In genomic region chr16:38651306-38651705, GRCm38 (mm10) we compare ENCODE assay signal across 12 mouse cellular contexts.
DNase-seq lines count a peak whose midpoint lies in the region; ATAC-seq and TF ChIP-seq lines count a peak whose summit lies in the region.
"Had no signal": no experiment of that assay in that cellular context is flagged by ENCODE, and none has a peak within 500 bp of the region (broad histone marks: within the 10 kb centered on the region; RNA-seq: fewer than 3 reads in every experiment).

No protein-coding gene starts in this region.

- ATAC-seq in heart, embryonic 13.5 days (ENCODE audit: extremely low read depth, insufficient number of reproducible peaks, low FRiP score, low TSS enrichment): no peak
- ATAC-seq in neural tube, embryonic 13.5 days (ENCODE audit: low read depth): no peak
- ATAC-seq: intestine, embryonic 16.5 days had no signal

- no peak for TF ChIP-seq CTCF in layer of hippocampus, adult 2 months (conservative IDR thresholded peaks at IDR 0.05)

- peak overlapping the region; percentile 43 for H3K4me2 ChIP-seq in heart, embryonic 13.5 days
- H3K4me2 ChIP-seq in neural tube, embryonic 13.5 days: no peak overlapping the region

- 69% methylated on average over 12 of the region's 12 CpGs for WGBS in heart, embryonic 13.5 days
- 87% methylated on average over 12 of the region's 12 CpGs for WGBS in neural tube, embryonic 13.5 days

- H3K27ac ChIP-seq in heart, embryonic 13.5 days (replicated peaks): peak overlapping the region; percentile 97
- peak overlapping the region; percentile 56 for H3K27ac ChIP-seq in layer of hippocampus, adult 2 months
- 0 out of 2 replicates have a peak overlapping the region, but pooled peaks have one; percentile 13 for H3K27ac ChIP-seq in neural tube, embryonic 13.5 days (replicated peaks)

- H3K4me1 ChIP-seq in heart, embryonic 13.5 days: peaks cover 80% of the 10 kb centered on the region
- H3K4me1 ChIP-seq in neural tube, embryonic 13.5 days (replicated peaks): peaks cover 8% of the 10 kb centered on the region

- intact Hi-C loops in heart, postnatal 14 days (cut with DNase I): no loop called here

- H3K36me3 ChIP-seq in heart, embryonic 13.5 days: no peaks in the 10 kb centered on the region
- H3K36me3 ChIP-seq in neural tube, embryonic 13.5 days: no peaks in the 10 kb centered on the region

- no peak overlapping the region for H3K4me3 ChIP-seq in heart, embryonic 13.5 days
- H3K4me3 ChIP-seq in layer of hippocampus, adult 2 months: no peak overlapping the region
- no peak overlapping the region for H3K4me3 ChIP-seq in neural tube, embryonic 13.5 days

- no peak for DNase-seq in heart, postnatal 14 days
- DNase-seq in layer of hippocampus, adult 2 months (ENCODE audit: low spot score in 2 of 2): no peak
- no peak for DNase-seq in layer of hippocampus, postnatal 10 days (ENCODE audit: low spot score in 2 of 2)
- DNase-seq in neural tube, embryonic 10.5 days (ENCODE audit: extremely low spot score, low spot score): no peak
- DNase-seq in thymus, postnatal 4 days: no peak
- DNase-seq: adrenal gland, postnatal 36 days; cerebellum, adult 11 months; left cerebral cortex, postnatal 4 days; right cerebral cortex, postnatal 14 days had no signal

- no peaks in the 10 kb centered on the region for H3K9me3 ChIP-seq in heart, embryonic 13.5 days
- H3K9me3 ChIP-seq in neural tube, embryonic 13.5 days: no peaks in the 10 kb centered on the region

- no peak overlapping the region for H3K9ac ChIP-seq in heart, embryonic 13.5 days
- H3K9ac ChIP-seq in neural tube, embryonic 13.5 days: no peak overlapping the region

- H3K27me3 ChIP-seq in heart, embryonic 13.5 days (replicated peaks): no peaks in the 10 kb centered on the region
- no peaks in the 10 kb centered on the region for H3K27me3 ChIP-seq in neural tube, embryonic 13.5 days

Comparison
In these comparisons a context has a peak if more than half of its experiments do, and no peak if none do; other contexts are left out.
1. H3K27ac ChIP-seq: peak in every context shown above with its lines; median percentile 97 in heart, embryonic 13.5 days; 56 in layer of hippocampus, adult 2 months; 13 in neural tube, embryonic 13.5 days.